Mouse (Mus musculus) testis, adult 2 months (tissue): ENCODE data around the gene Dclre1c.

Source experiments
- CTCF ChIP-seq: fragments of 200-500 bp; IDR thresholded peaks from 2 replicates; pipeline ENCODE4 v1.5.1; 2012; ENCODE audit warnings: low read depth, mild to moderate bottlenecking, inconsistent platforms, low read length, moderate library complexity; ENCODE audit not compliant: control insufficient read depth, insufficient read depth, insufficient replicate concordance
- POLR2A ChIP-seq: fragments of 200-500 bp; IDR thresholded peaks from 2 replicates; pipeline ENCODE4 v1.6.1; 2012; ENCODE audit warnings: low read depth, mild to moderate bottlenecking, inconsistent platforms, low read length, moderate library complexity; ENCODE audit not compliant: control insufficient read depth

GRCm38 (mm10) chr2:3449431-3449830 lies 25.5 kb downstream of the Dclre1c start:
- TF ChIP-seq POLR2A (no peak), CTCF (no peak)
